Mouse (Mus musculus) cerebellum, adult 11-12 months (tissue): ENCODE measurements around the gene Zfp207.
"Not testable (repeated sequence)": the region's sequence is repeated elsewhere in the genome, so short reads cannot be mapped to it uniquely, and the experiment has no call there.

ENCODE experiments used
- DNase-seq: peaks from one replicate; pipeline ENCODE4 v3.0.0; 2022

The Zfp207 gene

GRCm38 (mm10) chr11:80383019-80383625 lies at the start of gene Zfp207:
TSS of gene Zfp207 (plus strand) at chr11:80383279.
- DNase-seq, result peak; percentile 96

DNA sequence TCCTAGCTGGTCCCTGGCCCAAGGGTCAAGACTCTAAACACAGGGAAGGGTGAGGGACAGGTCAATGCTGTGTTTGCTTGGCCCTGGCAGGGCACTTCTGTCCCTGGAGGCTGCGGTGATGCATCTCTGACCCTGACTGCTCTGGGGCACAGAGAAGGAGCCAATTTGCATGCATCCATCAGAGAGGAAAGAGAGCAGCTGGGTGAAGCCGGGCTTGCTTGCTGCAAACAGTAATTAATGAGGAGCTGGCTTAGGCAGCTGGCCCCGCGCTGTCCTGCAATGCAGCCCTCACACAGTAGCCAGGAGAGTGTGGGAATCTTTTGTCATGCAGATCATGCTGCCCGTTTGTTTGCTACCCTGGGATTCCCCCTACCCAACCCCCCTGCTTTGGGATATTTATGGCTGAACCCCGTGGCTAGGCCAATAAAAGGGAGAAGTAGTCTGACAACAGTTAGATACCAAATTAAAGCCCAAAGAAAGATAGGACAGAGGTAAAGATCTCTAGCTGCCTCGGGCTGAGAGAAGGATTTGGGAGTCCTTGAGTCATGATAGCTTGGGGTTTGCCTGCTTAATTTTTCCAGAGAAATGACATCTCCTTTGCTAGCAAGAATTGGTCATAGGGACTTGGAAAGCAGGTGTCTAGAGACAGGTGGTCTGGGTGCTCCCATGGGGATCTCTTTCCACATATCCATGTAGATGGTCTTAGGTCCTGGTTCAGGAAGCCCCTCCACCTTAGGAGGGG lies 47.3 kb upstream of the Zfp207 start:
- no peak for DNase-seq

GRCm38 (mm10) chr11:80336351-80336730 lies 46.7 kb upstream of the Zfp207 start:
- DNase-seq, result no peak

DNA sequence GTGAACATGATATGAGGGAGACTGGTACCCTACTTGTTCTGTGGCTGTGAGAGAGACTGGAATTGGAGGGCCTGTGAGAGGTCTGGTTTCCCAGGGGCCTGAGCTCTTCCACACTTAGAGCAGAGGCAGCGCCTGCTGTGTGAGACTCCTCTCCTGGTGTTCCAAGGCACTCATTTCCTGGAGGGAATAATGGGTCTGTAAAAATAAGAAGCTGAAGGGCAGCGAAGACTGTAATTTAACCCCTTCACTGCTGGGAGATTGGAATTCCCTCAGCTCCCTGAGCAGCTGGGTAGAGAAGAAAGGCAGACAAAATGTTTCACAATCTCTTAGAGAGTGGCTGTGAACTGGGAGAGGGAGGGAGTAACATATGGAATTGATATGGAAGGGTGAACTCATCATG lies 40.6 kb upstream of the Zfp207 start:
- DNase-seq, result no peak

GRCm38 (mm10) chr11:80351832-80352430 lies 31.1 kb upstream of the Zfp207 start:
- peak; percentile 66 for DNase-seq

GRCm38 (mm10) chr11:80354832-80355231 lies 28.2 kb upstream of the Zfp207 start:
- DNase-seq, result no peak

DNA sequence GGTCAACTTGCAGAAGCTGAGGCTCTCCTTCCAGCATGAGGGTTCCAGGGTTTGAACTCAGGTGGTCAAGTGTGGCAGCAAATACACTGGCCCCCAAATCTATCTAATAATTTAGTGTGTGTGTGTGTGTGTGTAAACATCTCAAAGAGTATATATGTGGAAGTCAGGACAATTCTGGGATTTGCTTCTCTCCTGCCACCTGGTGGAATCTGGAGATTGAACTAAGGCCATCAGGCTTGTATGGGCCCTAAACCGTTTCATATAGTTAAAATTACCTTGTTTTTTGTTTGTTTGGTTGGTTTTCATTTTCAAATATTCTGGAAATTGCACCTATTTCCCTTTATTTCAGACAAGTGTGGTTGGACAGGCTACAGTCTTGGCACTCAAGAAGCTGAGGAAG lies 14.1 kb upstream of the Zfp207 start:
- DNase-seq, result no peak

GRCm38 (mm10) chr11:80376651-80377050 lies 6.4 kb upstream of the Zfp207 start:
- DNase-seq, result no peak

- DNase-seq, result peak; percentile 79
Observed at GRCm38 (mm10) chr11:80377712-80378451, 5.2 kb upstream of the Zfp207 start, which contains the start of gene 5730455P16Rik. TSS of gene 5730455P16Rik (minus strand) at chr11:80378034.

GRCm38 (mm10) chr11:80378452-80379068 lies 4.5 kb upstream of the Zfp207 start:
- DNase-seq, result not testable (repeated sequence)

DNA sequence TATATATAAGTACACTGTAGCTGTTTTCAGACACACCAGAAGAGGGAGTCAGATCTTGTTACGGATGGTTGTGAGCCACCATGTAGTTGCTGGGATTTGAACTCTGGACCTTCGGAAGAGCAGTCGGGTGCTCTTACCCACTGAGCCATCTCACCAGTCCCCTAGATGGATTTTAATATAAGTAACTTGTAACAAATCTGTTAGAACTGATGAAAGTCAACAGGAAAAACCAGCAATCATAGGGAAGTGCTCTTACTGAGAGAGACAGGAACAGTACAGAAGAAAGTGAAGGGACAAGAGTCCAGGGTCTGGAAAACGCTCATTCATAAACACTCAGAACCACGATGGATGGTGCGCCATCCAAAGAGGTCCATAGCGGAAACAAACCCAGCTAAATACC lies 3.9 kb upstream of the Zfp207 start:
- not testable (repeated sequence) for DNase-seq

DNA sequence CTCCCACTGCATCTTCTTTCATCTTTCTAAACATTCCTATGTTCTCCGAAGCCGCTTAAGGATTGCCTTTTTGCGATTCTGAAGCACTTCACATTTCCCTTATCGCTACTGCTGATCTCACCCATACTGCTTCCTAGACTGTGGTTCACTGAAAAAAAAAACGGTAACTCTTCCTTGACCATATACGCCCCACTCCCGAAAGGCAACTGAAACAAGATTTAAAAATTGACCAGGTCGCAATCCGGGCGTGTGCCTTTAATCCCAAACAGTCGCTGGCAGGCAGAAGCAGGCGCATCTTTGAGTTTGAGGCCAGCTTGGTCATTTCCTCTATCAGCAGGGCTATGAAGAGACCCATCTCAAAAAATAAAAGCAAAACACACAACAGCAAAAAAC lies 457 bp upstream of the Zfp207 start:
- DNase-seq, result no peak

GRCm38 (mm10) chr11:80383626-80384046 lies 557 bp downstream of the Zfp207 start:
- DNase-seq, result no peak

DNA sequence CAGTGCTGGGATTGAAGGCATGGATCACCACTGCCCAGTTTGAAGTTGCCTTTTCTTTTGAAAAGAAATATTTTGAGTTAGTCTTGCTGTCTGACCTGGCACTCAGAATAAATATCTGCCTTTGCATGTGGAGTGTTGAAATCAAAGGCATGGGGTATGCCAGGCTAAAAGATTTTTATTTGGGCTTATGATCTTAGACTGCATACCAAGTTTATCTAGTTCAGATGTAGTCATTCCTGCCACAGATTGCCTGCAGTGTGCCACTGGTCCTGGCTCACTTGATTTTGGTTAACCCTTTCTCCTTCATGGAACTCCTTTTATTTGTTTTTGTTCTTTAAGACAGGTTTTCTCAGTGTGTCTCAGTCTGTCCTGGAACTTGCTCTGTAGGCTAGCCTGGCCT lies 1.4 kb downstream of the Zfp207 start:
- no peak for DNase-seq

GRCm38 (mm10) chr11:80385055-80385454 lies 2.0 kb downstream of the Zfp207 start:
- DNase-seq, result peak; percentile 20

GRCm38 (mm10) chr11:80386790-80387189 lies 3.7 kb downstream of the Zfp207 start:
- DNase-seq, result no peak

DNA sequence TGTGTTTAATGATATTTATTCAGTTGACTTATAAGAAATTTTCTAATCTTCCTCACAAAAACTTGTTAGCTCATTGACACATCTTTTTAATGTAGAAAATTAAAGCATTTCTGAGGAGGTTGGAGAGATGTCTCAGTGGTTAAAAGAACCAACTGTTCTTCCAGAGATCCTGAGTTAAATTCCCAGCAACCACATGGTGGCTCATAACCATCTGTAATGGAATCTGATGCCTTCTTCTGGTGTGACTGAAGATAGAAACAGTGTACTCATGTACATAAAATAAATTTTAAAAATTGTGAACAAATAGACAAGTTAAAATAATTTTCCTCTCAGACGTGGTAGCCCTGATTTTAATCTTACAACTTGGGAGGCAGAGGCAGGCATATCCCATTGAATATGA lies 6.8 kb downstream of the Zfp207 start:
- DNase-seq, result no peak

DNA sequence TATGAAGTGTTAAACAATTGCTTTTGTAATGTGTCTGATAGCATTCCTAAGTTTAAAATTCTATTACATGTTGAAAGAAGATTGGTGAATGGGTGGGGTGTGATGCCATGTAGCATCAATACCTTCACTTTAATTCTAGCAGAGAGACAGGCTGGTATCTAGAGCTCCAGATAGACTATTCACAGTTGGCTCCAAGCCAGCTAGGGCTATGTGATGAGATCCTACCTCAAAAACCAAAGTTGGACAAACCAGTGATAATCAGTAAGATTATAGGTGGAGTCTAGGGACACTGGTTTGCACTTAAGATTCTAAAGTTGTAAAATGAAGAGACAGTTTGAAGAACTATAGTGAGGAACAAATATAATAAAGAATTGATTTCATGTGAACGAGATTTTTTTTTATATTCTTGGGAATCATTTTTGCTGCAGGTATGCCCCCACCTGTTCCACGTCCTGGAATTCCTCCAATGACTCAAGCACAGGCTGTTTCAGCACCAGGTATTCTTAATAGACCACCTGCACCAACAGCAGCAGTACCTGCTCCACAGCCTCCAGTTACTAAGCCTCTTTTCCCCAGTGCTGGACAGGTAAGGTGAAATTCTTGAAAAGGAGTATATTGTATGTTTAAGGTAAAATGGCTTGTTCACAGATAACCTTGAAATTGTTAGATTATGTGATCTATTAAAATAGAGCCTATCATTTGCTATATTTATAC lies 8.5 kb downstream of the Zfp207 start:
- DNase-seq, result no peak

DNA sequence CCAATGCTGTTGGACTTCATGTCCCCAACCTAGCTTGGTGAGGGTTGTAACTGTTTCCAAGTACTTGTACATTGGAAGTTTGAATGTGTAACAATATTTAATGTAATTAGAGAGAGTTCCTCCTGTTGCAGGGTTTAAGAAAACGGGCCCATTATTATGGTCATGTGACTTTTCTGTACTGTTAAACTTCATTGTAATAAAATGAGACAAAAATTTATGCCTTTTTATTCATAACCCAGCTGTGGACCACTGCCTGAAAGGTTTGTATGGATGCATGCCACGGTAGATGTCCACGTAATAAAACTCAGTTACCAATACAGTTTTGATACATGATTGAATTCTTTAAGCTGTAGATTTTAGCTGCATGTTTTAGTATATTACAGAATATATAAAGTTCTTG lies 12.9 kb downstream of the Zfp207 start:
- no peak for DNase-seq

DNA sequence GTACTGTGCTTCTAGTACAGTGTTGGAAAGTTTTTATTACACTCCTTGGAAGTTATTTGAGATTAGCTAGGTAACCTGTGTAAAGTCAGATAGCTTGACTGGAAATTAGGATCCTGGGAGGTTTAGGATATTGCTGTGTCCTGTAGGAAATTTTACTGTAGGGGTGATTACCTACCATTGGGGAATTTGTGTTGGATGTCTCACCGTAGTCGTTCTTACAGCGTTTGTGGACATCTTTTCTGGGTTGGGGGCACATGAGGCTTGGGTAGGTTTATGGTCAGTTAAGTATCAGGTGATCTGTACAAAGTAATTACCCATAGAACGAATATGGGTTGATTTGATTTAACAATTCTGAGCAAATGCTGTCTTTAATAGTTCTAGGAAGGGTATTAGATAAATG lies 13.5 kb downstream of the Zfp207 start:
- DNase-seq, result no peak

DNA sequence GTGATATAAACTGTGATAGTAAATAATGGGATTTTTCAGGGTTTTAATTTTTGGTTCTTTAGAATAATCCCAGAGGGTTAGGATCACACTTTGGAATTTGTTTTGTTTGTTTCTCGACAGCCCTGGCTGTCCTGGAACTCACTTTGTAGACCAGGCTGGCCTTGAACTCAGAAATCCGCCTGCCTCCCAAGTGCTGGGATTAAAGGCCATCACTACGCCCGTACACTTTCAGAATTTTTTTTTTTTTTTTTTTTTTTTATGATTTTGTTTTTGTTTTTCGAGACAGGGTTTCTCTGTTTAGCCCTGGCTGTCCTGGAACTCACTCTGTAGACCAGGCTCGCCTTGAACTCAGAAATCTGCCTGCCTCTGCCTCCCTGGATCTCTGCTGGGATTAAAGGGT lies 24.8 kb downstream of the Zfp207 start:
- DNase-seq, result not testable (repeated sequence)

GRCm38 (mm10) chr11:80410377-80410776 lies 27.3 kb downstream of the Zfp207 start:
- DNase-seq, result no peak
